Mouse (Mus musculus) bone marrow, adult 2 months (tissue): ENCODE data around the gene Scarb1.

Source experiments
- CTCF ChIP-seq: fragments of 200-500 bp; IDR thresholded peaks from 2 replicates; pipeline ENCODE4 v1.5.1; 2011; ENCODE audit warnings: low read length, control low read depth; ENCODE audit not compliant: control insufficient read depth, insufficient read depth
- POLR2A ChIP-seq: fragments of 200-500 bp; IDR thresholded peaks from 2 replicates; pipeline ENCODE4 v1.6.1; 2011; ENCODE audit warnings: low read depth, mild to moderate bottlenecking, control low read depth, low read length, borderline replicate concordance; ENCODE audit not compliant: control insufficient read depth

GRCm38 (mm10) chr5:125316771-125317170, 24.1 kb downstream of the Scarb1 start:
- no peak for TF ChIP-seq POLR2A
- TF ChIP-seq CTCF = no peak
